Mouse (Mus musculus): ENCODE measurements around the gene Psd. TPM values are rescaled to one million over a fixed set of nuclear protein-coding genes. Genes with fewer than 3 reads are reported as not detected.
A peak's percentile ranks its signal among the peaks of the same experiment; 100 is the strongest.

The Psd gene
- polyA plus RNA-seq, 1 experiment, result 53.7 TPM

GRCm38 (mm10) chr19:46305432-46306267 is 21.3 kb downstream of the Psd start:
- H3K27ac ChIP-seq (ENCODE audit: control insufficient read depth, insufficient read depth, low read depth, low read length), result peak overlapping the region; percentile 40; the same call in 1 of the 2 replicates
- no peaks in the 10 kb centered on the region for H3K36me3 ChIP-seq (ENCODE audit: control insufficient read depth, insufficient read depth, low read length)
- peaks cover 44% of the 10 kb centered on the region for H3K4me1 ChIP-seq (ENCODE audit: control insufficient read depth, insufficient read depth, low read length)
- no peak for TF ChIP-seq POLR2A (IDR thresholded peaks at IDR 0.05; ENCODE audit: control insufficient read depth, low read depth, low read length)
- no peak for TF ChIP-seq CTCF (IDR thresholded peaks at IDR 0.05; ENCODE audit: control insufficient read depth, insufficient read depth, insufficient replicate concordance, low read depth, low read length)
- peak overlapping the region; percentile 84 for H3K4me3 ChIP-seq (ENCODE audit: control insufficient read depth, low read depth, low read length)
- peaks cover 2% of the 10 kb centered on the region; the same call in 1 of the 2 replicates for H3K27me3 ChIP-seq (ENCODE audit: control insufficient read depth, insufficient read depth, low read length)

GRCm38 (mm10) chr19:46304908-46305333 is 22.0 kb downstream of the Psd start:
- peak overlapping the region; percentile 40 for H3K27ac ChIP-seq (ENCODE audit: control insufficient read depth, insufficient read depth, low read depth, low read length)
- peaks cover 2% of the 10 kb centered on the region; the same call in 1 of the 2 replicates for H3K27me3 ChIP-seq (ENCODE audit: control insufficient read depth, insufficient read depth, low read length)
- TF ChIP-seq POLR2A (IDR thresholded peaks at IDR 0.05; ENCODE audit: control insufficient read depth, low read depth, low read length) (no peak), CTCF (IDR thresholded peaks at IDR 0.05; ENCODE audit: control insufficient read depth, insufficient read depth, insufficient replicate concordance, low read depth, low read length) (no peak)
- no peaks in the 10 kb centered on the region for H3K36me3 ChIP-seq (ENCODE audit: control insufficient read depth, insufficient read depth, low read length)
- peak overlapping the region; percentile 84 for H3K4me3 ChIP-seq (ENCODE audit: control insufficient read depth, low read depth, low read length)
- peaks cover 39% of the 10 kb centered on the region for H3K4me1 ChIP-seq (ENCODE audit: control insufficient read depth, insufficient read depth, low read length)

- Histone ChIP-seq H3K36me3 (ENCODE audit: control insufficient read depth, insufficient read depth, low read length) (no peaks in the 10 kb centered on the region), H3K27ac (ENCODE audit: control insufficient read depth, insufficient read depth, low read depth, low read length) (peak within 1 kb of the TSS; percentile 73), H3K27me3 (ENCODE audit: control insufficient read depth, insufficient read depth, low read length) (peaks cover 2% of the 10 kb centered on the region; the same call in 1 of the 2 replicates), H3K4me3 (ENCODE audit: control insufficient read depth, low read depth, low read length) (peak within 1 kb of the TSS; percentile 84), H3K4me1 (ENCODE audit: control insufficient read depth, insufficient read depth, low read length) (peaks cover 33% of the 10 kb centered on the region)
- TF ChIP-seq CTCF (IDR thresholded peaks at IDR 0.05; ENCODE audit: control insufficient read depth, insufficient read depth, insufficient replicate concordance, low read depth, low read length) (peak; percentile 79), POLR2A (IDR thresholded peaks at IDR 0.05; ENCODE audit: control insufficient read depth, low read depth, low read length) (peak; percentile 56)
Observed at GRCm38 (mm10) chr19:46304216-46304841, 22.6 kb downstream of the Psd start, which contains the start of gene Nfkb2. Gene Nfkb2 (plus strand): TSS chr19:46304320.

GRCm38 (mm10) chr19:46303251-46304215 is 23.4 kb downstream of the Psd start:
- Histone ChIP-seq H3K27me3 (ENCODE audit: control insufficient read depth, insufficient read depth, low read length) (peaks cover 2% of the 10 kb centered on the region; the same call in 1 of the 2 replicates), H3K27ac (ENCODE audit: control insufficient read depth, insufficient read depth, low read depth, low read length) (no peak overlapping the region), H3K4me1 (ENCODE audit: control insufficient read depth, insufficient read depth, low read length) (peaks cover 25% of the 10 kb centered on the region), H3K4me3 (ENCODE audit: control insufficient read depth, low read depth, low read length) (no peak overlapping the region; the same call in 1 of the 2 replicates), H3K36me3 (ENCODE audit: control insufficient read depth, insufficient read depth, low read length) (no peaks in the 10 kb centered on the region)
- no peak for TF ChIP-seq POLR2A (IDR thresholded peaks at IDR 0.05; ENCODE audit: control insufficient read depth, low read depth, low read length)
- no peak for TF ChIP-seq CTCF (IDR thresholded peaks at IDR 0.05; ENCODE audit: control insufficient read depth, insufficient read depth, insufficient replicate concordance, low read depth, low read length)

- H3K27me3 ChIP-seq (ENCODE audit: control insufficient read depth, insufficient read depth, low read length), result peaks cover 2% of the 10 kb centered on the region; the same call in 1 of the 2 replicates
- TF ChIP-seq CTCF (IDR thresholded peaks at IDR 0.05; ENCODE audit: control insufficient read depth, insufficient read depth, insufficient replicate concordance, low read depth, low read length) (no peak), POLR2A (IDR thresholded peaks at IDR 0.05; ENCODE audit: control insufficient read depth, low read depth, low read length) (no peak)
Observed at GRCm38 (mm10) chr19:46302551-46302950, 24.4 kb downstream of the Psd start.

GRCm38 (mm10) chr19:46300294-46301045 is 26.5 kb downstream of the Psd start:
- peaks cover 14% of the 10 kb centered on the region for H3K4me1 ChIP-seq (ENCODE audit: control insufficient read depth, insufficient read depth, low read length)
- no peaks in the 10 kb centered on the region for H3K36me3 ChIP-seq (ENCODE audit: control insufficient read depth, insufficient read depth, low read length)
- H3K27me3 ChIP-seq (ENCODE audit: control insufficient read depth, insufficient read depth, low read length), result peaks cover 2% of the 10 kb centered on the region; the same call in 1 of the 2 replicates
- TF ChIP-seq CTCF (IDR thresholded peaks at IDR 0.05; ENCODE audit: control insufficient read depth, insufficient read depth, insufficient replicate concordance, low read depth, low read length) (no peak), POLR2A (IDR thresholded peaks at IDR 0.05; ENCODE audit: control insufficient read depth, low read depth, low read length) (no peak)
- no peak overlapping the region for H3K27ac ChIP-seq (ENCODE audit: control insufficient read depth, insufficient read depth, low read depth, low read length)
- H3K4me3 ChIP-seq (ENCODE audit: control insufficient read depth, low read depth, low read length), result no peak overlapping the region

More at GRCm38 (mm10) chr19:46302551-46302950, 24.4 kb downstream of the Psd start:
- Histone ChIP-seq H3K4me3 (ENCODE audit: control insufficient read depth, low read depth, low read length) (no peak overlapping the region), H3K4me1 (ENCODE audit: control insufficient read depth, insufficient read depth, low read length) (peaks cover 17% of the 10 kb centered on the region), H3K36me3 (ENCODE audit: control insufficient read depth, insufficient read depth, low read length) (no peaks in the 10 kb centered on the region), H3K27ac (ENCODE audit: control insufficient read depth, insufficient read depth, low read depth, low read length) (no peak overlapping the region)
